Mouse (Mus musculus): Measurements from ENCODE around the gene Hist2h4.

DNA sequence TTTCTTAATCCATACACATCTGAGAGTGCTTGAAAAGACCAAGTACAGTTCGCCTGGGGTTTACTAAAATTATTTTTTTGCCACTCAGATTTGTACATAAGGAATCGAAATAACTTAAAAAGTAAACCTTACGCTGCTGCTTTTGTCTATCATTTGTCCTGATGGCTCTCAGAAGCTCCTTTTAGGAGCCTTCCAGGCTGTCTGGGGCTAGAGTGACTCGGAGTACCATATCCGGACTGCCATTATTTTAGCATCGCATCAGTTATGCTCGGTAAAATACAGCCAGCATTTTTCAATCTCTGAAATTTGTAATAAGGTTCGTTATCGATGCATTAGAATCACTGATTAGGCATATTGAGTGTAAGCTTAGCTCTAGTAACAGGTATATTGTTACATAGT, 22.3 kb downstream of the Hist2h4 start:
- no peak for TF ChIP-seq CTCF (IDR thresholded peaks at IDR 0.05; ENCODE audit: control insufficient read depth, insufficient read depth, insufficient replicate concordance, low read depth, low read length)
- TF ChIP-seq POLR2A (IDR thresholded peaks at IDR 0.05; ENCODE audit: control insufficient read depth, low read depth, low read length): no peak
